Mouse (Mus musculus) c-Kit-positive CD71-positive TER-119-positive erythroid progenitor cells, embryonic 14.5 days (primary cell): ENCODE measurements at regions not wholly inside any gene's neighbourhood (a gene's known extent, or its start where the extent isn't known, plus 50 kb on each side); places are given as distances from the start of the nearest gene placed in this dataset.

Experiments used
- DNase-seq: peaks from one replicate; pipeline ENCODE4 v3.0.0-alpha.2; 2013; ENCODE audit warnings: low spot score

DNA sequence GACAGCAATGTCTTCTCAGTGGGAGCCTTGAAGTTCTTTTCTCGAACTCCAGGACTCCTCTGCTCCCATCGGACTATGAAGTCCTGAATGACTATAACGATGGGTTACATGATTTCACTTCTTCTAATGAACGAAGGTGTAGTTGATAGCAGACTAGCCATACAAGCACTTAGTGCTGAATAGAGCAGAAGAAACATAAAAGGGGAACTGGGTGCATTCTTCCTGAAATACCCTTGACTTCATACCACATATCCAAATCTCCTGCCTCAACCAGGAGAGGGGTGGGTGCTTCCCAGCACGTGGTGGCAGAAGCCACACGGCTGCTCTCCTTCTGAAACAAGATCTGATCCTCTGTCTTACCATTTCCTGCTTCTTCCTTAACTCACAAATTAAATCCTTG is 407.4 kb downstream of the Atp23 start:
- DNase-seq, result no peak

DNA sequence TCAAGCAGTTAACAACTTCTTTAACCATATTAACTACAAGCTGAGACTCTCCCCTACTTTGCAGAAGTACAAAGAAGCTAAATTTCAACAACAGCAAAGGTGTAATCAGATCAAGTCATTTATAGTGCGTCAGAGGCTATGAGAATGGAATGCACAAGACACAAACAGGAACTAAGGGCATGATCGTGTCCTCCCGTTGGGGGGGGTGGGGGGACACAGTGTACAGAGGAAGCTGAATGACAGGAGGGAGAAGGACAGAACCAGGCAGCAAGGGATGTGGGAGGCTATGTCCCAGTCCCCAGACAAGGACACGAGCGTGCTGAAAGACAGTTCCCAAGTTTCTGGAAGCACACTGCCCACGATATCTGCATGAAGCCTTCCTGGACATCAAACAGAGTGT is 408.9 kb downstream of the Atp23 start:
- no peak for DNase-seq

DNA sequence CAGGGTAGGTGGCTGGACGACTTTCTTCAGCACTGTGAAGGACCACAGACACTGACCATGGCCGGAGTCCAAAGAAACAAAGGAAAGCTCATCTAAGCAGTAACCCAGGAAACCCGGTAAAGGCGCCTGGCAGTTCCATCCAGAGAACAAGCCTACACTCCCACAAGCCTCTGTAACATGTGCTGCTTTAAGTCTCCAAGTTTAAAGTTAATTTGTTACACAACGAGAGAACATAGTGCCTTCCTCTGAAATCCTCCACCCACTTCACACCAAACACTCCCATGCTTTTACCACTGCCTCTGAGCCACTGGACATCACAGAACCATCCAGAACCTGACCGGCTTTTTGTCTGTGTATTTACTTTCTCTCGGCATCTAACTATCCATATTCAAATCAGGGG is 416.0 kb downstream of the Atp23 start:
- DNase-seq, result no peak

DNA sequence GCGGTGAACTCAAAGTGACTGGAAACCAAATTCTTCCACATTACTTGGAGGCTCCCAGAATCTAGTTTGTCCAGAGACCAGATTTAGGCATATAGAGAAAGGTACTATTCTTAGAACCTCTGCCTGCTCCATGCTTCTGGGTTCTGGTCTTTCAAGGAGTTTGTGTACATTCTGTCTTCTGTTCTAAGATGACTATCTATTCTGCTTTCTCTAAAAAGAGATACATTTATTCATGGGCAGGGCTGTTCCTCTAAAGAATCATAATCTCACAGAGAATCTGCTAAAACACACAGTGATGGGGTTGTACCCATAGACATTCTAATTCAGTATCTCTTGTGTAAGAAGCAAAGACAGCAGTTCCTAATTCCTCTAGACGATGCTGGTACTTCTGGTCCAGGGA is 417.7 kb downstream of the Atp23 start:
- no peak for DNase-seq

DNA sequence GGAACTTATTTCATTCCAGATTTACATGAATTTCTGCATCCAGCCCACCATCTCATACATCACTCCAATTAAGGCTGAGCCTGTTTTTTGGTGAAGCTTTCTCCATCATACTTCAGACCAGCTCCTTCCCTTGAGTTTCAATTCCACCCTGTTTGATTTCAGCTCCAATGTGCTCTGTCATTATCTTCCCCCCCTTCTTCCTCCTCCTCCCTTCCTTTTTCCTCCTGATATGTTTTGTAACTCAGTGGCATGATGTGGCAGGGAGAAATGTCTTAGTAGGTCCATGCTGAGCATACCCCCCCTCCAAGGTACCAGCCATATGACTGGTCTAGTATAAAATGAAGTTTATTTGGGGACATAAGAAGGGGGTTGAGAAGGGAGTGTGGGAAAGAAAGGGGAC is 420.8 kb downstream of the Atp23 start:
- DNase-seq, result no peak

DNA sequence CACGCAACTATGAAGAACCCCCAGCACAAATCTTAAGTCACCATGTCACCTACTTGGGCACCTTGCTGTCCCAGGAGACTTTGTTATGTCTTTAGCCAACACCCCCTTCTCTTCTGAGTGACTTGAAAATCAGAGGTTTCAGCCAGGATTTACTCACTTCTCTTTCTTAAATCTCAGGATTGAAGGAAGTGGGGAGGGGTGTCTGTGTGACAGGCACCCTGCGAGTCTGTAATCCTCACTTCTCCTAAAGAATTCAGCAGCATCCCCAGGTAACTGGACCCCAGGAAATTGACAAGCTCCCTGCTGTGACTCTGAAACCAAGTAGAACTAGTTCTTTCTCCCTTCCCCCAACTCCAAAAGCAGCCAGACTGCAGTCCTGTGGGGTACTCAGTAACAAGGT is 421.4 kb downstream of the Atp23 start:
- no peak for DNase-seq

DNA sequence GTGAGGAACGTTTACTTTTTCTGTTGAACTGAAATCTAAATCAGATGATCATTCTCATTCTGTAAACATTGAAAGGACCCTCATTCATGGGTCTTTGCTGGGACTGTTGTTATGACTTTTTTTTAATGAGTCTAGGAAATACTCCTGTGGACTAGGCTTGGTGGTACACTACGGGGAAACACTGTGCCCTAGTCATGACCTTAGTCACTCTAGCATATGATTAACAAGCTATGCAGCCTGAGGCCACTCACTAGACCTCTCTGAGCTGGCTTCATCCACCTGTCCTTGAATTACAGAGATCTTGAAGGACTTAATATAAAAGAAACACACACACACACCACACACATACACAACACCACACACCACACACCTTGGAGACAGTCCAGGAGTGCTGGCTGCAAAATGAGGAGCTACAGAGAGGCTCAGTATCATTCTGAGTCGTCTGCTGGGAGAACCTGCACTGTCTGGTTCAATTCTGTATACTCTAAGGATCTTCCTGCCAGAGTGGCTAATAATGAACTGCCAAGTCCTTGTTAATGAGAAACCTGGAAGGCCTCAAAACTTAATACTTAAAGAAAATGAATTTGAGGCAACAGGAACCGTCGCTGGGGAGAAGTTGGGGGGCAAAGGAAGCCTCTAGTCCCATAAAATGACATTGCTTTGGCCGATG is 428.0 kb downstream of the Atp23 start:
- no peak for DNase-seq

DNA sequence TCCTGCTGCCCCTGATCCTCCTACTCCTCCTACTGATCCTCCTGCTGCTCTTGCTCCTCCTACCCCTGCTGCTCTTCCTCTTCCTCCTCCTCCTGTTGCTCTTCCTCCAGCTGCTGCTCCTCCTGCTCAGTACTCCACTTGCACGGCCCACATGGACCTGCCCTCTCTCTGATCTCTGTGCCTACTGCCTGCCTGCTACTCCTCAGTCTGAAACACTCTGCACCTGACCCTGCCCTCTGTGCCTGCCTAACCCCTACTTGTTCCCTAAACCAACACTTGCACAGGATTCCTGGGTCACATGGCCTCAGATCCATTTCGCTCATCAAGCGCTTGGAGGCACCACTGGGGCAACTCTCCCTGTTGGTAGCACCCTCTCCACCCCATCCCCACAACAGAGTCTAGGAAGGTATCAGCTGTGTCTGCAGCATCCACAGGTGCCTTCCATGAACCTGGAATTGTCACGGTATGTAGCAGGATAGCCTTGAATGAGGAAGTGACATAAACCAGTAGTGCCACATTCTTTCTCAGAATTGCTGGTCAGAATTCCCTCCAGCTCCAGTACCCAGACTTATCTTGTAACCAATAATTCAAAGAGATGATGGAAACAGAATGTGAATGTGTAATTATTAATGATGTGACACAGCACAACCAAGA is 430.2 kb downstream of the Atp23 start:
- DNase-seq, result no peak

DNA sequence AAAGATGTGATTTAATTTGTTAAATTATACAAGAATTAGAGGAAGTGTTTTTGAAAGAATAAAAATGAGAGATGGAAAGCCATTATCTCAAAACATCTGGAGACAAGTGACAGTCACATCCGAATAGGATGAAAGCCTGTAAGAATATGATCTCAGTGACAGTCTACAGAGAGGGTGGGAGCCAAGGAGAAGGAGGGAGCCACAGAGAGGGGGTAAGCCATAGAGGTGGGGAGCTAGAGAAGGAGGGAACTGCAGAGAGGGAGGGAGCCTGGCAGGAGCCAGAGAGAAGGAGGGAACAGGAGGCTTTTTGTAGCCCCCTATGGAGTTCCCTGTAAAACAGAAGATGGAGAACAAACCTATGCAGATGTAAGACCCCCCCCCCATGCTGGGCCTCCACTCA is 438.4 kb downstream of the Atp23 start:
- DNase-seq, result no peak

DNA sequence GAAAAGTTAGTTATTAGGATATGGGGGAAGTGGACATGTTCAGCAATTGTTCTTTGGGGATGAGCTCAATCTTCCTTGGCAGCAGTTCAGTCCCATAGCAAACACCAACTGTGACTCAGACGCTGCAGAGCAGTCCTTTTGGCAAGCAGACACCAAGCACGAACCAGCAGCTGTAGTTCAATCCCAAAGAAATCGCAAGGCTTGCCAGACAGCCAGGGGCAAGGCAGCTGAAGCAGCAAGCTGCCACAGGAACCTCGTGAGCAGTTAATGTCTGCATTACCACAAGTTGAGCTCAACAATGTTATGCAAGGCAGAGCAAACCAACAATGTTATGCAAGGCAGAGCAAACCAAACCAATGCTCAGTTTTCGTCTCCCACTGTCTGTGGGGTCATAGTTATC is 442.6 kb downstream of the Atp23 start:
- no peak for DNase-seq

DNA sequence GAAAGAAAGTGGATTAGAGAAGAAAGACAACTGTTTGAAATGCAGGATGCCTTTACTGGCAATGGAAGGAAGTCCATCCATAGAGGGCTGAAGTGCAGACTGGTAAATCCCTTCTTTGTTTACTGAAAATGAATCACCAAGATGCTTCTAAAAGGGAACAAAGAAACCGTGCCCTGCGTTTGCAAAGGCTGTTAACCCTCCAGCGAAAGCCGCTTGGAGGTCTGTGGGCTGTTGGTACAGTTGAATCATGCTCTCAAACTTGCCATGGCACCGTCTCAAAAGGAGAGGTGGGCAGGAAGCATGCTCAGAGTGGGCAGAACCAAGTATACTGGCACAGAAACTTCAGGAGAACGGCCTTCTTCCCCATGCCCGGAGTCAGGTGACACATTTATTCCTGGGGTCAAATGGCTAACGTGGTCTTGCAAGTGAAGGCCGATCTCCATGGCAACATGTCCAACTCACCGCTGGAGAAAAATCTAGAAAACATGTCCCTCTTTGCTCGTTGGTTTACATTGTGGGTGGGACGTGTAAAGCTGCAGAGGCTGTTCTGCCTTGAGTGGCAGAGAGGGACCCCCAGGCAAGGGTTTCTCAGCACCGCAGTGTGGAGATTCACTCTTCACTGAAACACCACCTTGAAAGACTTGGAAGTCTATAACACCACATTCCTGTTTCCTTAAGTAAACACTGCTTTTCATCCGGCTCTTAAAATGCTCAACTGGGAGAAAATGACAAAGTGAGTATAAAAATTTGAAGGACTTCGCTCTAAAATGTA is 448.2 kb downstream of the Atp23 start:
- no peak for DNase-seq

DNA sequence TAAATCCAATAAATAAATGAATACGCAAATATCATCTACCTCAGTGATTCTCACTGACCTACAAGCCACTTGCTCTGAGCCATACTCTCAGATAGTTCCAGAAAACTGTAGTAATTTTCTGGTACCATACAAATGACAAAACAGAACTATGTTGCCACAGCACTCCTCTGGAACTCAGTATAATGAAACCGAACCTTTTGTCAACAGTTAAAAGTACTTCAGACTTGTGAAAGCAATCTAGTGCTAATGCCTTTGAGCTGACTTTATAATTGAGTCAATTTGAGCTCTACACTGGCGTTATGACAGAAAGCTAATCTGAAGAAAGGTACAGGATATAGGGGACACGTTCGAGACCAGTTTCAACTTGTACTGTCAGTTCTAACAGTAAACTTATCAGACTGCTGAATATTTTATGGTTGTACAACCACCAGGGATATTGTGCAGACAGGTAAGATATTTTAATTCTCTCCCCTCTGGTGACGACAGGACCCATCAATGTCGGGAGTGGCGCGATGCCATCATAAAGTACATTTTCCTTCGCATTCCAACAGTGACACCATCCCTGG is 449.0 kb downstream of the Atp23 start:
- DNase-seq, result no peak

DNA sequence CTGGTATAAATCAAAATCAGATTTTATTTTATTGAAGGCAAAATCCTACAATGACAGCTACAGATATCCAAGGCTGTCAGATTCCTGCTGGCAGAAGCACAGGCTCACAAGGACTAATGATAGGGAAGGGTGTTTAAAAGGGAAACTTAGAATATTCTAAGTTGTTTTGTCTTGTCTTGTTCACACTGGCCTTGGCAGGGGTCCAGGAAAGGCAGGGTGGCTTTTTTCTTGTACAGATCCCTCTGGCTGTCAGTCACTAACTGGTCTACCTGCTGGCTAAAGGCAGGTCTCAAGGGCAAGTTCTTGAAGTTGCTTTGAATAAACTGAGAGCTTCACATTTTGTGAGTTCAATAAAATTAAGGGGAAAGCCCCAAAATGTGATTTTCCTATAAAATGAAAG is 465.3 kb downstream of the Lrig3 start:
- DNase-seq, result no peak

DNA sequence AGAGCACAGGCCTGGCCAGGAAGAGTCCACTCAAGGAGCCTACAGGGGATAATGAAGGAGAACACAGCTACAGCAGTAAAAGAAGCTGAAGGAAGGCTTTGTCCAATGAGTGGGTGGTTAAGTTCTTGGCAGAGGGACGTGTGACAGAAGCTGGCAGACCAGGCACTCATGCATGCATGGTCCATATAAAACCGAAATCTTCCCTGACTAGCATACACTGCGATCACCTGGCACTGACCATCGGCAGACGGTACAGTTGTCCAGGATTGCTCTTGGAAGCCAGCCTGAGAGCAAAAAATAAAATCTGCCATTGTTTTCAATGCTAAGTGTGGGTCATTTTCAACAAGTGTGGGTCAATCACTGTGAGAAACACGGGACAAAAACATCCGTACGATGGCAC is 464.4 kb downstream of the Lrig3 start:
- no peak for DNase-seq

DNA sequence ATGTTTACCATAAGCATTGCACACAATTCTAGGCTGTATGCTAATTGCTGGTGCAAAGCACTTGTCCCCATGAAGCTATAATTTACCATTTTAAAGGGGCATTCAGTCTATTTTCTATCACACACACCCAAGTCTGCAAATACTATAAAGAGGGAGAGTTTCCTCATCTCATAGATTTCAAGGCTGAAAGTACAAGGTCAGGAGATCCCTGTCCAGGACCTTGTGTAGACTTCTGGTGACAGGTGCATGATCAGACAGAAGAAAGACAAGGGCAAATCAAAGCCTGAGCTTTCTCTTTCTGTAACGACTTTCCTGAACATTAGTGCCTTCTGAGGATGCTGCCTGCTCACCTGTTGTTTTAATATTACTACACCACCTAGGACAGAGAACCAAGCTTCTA is 463.5 kb downstream of the Lrig3 start:
- DNase-seq, result no peak

DNA sequence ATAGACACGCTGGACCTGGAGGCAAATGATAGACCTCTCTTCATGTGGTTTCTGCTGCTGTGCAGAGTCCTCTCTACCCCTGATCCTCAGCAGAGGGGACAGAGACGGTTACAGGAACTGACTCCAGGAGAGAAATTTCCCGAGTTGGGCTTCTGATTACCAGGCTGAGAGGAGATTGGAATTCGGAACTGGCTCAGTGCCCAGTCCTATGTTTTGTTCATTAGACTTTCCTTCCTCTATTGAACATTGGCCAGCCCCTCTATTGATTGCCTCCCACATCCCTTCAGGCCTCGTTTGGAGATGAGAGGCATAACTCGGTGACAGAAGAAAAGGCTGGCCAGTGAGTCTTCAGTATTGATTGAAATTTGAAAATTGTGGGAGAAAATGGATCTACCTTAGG is 456.1 kb downstream of the Lrig3 start:
- no peak for DNase-seq

DNA sequence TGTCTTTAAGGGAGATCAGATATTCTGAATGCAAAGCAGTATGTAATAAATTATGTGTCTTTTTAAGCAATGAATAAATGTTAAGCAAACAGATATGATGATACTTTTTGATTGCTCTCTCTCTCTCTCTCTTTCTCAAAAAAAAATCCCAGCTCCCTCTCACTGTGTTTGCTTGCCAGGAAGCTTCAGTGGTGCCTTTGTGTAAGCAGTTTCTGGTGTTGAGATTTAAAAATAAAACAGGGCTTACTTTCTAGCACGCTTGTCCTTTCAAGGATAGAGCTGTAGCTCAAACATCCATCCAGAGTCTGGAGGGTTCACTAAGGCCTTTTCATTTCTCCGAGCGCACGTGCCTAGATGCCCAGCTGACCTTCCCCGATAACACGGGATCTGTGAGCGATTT is 447.8 kb downstream of the Lrig3 start:
- no peak for DNase-seq

DNA sequence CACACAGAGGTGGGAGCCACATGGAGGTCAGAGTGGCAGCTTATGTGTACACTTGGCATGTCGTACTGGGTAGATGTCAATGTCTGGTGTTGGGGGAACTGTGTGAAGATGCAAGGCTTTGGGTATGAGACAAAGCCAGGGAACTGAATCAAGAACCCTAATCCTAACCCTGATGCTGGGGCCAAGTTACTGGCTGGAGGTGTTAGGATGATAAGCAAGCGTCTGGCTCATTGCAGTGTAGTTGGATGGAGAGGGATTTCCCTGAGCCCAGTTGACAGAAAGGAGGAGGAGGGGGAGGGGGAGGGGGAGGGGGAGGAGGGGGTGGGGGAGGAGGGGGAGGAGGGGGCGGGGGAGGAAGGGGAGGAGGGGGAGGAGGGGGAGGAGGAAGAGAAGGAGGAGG is 426.3 kb downstream of the Lrig3 start:
- DNase-seq, result no peak

DNA sequence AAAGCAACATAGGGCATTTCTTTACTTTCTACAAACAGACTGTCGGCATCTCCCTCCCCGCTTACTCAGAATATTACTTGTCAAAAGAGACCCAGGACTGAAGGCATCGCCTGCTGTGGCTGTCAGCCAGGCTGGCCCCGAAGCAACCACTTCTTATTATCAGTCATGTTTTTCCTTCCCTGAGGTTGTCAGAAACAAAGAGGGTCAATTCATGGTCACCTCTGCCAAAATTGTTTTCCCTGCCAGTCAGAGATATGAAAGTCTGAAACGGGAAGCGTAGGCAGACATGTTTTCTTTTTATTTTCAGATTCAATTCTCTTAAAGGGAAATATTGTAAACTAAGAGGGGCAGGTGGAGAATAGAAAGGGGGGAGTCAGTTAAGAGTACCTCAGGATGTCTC is 425.8 kb downstream of the Lrig3 start:
- DNase-seq, result no peak

DNA sequence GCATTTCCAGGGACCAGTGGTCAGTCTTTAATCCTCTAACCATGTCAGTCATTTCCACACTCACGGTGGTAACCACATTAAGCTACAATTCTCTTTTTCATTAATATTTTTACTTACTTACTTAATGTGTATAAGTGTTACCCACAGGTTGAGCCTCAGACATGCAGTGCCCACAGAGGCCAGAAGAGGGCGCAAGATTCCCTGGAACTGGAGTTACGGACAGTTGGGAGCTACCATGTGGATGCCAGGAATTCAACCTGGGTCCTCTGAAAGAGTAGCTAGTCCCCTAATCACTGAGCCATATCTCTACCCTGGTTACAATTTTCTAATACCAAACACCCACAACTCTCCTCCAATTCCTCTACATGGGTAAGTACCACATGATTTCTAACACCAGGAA is 420.5 kb downstream of the Lrig3 start:
- no peak for DNase-seq

DNA sequence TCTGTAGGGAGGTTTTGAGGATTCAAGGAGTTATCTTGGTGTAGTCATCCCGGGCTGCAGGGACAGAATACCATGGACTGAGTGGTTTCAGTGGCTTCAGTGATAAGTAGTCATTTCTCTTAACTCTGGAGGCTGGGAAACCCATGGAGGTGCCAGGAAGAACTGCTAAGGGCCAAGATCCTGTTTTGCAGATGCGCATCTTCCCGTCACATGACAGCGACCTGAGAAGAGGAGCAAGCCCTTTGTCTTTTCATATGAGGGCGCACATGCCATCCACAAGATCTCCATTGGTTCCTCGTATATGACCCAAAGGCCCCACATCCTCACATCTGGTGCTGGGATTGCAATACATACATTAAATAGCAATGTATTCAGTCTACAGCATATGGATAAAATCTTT is 419.7 kb downstream of the Lrig3 start:
- no peak for DNase-seq

DNA sequence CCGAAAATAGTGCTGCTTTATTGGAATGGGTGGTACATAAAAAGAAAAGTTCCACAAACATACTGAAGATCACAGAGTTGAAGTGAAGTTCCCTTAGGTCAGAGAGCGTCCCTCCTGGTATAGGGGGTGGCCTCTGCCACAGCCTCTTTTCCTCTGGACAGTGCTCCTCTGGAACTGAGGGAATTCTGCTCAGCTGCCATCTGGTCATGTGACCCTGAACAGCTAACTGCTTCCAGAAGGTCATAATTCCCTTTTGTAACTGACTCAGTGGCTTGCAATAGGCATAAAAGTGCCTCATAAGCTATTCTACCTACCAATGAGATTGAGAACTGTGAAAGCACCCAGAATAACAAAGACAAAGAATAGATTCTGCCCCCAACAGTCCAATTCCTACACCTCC is 414.4 kb downstream of the Lrig3 start:
- DNase-seq, result no peak

DNA sequence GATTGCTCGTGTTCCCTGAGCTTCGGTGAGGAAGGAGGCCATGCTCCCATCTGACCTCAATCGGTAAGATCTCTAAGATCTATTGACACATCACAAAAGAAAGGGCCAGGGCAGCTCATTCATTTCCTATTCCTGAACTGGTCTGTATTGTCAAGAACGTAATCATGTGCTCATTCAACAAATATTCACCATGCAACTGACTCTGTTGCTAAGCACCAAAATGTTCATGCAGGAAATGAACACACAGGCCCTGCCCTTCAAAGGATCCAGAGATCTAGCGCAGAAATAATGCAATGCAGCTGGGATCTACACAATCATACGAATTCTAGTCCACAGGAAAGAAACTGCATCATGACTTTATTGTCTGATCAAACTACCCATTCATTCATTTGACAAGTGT is 413.3 kb downstream of the Lrig3 start:
- no peak for DNase-seq
